Mouse (Mus musculus): ENCODE measurements around the gene Olfr17.
"Not testable (repeated sequence)": the region's sequence is repeated elsewhere in the genome, so short reads cannot be mapped to it uniquely, and the experiment has no call there.

Olfr17 gene

DNA sequence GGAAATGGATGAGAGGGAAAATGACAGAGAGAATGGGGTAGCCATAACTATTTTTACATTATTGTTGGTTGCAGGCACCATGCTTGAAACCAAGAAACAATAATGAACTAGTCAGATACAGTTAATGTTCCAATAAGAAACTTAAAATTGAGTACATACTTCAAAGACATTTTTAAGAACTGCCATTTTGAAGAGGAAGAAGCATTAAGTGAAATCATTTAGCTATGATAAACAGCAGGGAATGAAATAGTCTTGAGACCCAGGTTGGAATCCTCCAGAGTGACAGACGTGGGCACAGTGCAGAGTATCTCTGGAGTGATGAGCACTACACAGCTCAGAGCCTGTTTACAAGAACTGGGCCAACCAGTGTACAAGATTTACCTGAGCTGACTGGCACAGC lies at the start of gene Olfr17:
Gene Olfr17, plus strand, starts transcription at position 301 of the 400 bp plus-strand sequence.
- DNase-seq (ENCODE audit: low spot score in 2 of 2) = no peak

- no peak for DNase-seq (ENCODE audit: low spot score in 2 of 2)
These were observed 48.6 kb upstream of the Olfr17 start for GRCm38 (mm10) chr7:107044407-107044806.

DNA sequence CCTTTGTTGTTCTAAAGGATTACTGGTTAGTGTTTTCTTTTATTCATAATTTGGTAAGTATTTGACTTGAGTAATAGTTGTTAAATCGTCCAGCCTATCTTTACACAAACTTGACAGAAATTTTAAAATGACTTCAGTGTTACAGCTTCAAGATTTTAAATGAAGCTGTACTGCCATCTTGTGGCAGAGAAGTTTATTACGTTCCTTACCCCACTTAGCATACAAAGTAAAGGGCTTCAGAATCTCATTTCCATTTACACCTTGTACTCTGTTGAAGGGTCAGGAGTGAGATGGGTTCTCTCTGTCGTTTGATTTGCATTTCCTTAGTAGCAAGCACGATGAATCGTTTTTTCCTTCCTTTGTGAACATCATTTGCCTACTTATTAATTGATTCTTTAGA lies 47.2 kb upstream of the Olfr17 start:
- peak; percentile 11 to 33 for DNase-seq (ENCODE audit: low spot score in 2 of 2)

DNA sequence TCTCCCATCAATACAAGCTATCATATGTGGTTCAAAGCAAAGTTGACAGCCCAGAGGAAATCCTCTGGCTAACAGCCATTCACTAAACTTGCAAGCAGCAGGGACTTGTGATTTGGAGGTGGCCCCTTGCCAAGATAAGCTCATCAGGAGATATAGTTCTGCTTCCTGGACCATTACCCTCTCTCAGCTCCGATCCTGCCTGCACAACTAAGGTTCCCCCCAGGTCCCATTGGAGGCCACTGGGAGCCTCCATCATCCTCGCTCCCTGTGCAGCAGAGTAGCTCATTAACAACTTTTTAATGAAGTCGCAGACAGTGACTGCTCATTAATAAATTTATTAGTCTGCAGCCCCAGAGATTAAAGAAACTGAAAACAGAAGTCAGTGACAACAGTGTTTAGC lies 45.4 kb upstream of the Olfr17 start:
- DNase-seq (ENCODE audit: low spot score in 2 of 2) = no peak

DNA sequence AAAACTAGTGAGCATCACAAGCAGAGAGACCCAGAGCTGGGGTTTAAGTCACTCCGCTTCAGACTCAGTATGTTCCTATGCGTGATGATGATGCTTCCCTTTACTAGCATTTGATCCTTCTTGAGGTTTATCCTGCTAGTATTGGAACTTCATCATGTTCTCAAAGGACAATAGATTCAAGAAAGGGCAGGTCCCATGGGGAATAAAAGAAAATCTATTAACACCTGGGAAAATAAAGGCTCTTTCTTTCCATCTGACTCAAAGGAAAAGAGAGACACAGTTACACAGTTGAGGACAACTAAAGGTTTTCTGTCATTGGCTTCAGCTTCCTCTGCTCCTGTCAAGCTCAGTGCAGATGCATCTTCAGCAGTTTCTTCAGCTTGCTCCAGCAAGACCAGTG lies 22.3 kb upstream of the Olfr17 start, which contains the start of gene Olfr714:
Gene Olfr714, plus strand, starts transcription at position 301 of the 400 bp plus-strand sequence.
- no peak for DNase-seq (ENCODE audit: low spot score in 2 of 2)

GRCm38 (mm10) chr7:107110269-107110668 lies 17.2 kb downstream of the Olfr17 start, which contains the start of gene Olfr715b:
TSS of gene Olfr715b (minus strand) at chr7:107110369.
- not testable (repeated sequence) for DNase-seq (ENCODE audit: low spot score in 2 of 2)

GRCm38 (mm10) chr7:107130983-107131382 lies 38.0 kb downstream of the Olfr17 start, which contains the start of gene Olfr715:
TSS of gene Olfr715 (minus strand) at chr7:107131083.
- DNase-seq (ENCODE audit: low spot score in 2 of 2) = not testable (repeated sequence)

DNA sequence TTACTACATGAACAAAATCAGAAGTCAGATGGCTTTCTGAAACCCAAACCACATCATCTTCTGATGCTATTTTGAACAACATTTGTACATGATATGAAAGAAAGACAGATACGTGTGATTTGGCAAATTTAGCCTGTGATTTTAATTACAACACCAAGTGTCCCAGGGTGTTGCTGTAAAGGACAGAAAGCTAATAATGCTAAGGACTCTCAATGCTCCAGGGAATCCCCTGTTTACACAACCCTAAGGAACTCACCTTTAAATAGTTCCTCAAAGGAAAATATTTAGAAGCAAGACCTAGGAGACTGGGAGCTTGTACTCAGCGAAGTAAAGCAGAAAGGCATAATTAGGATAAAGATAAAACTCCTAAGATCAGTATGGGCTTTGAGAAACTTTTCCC lies 45.0 kb downstream of the Olfr17 start, which contains the start of gene Olfr716:
Gene Olfr716, plus strand, starts transcription at position 301 of the 400 bp plus-strand sequence.
- DNase-seq (ENCODE audit: low spot score in 2 of 2) = not testable (repeated sequence)

Measured in natural killer cell, adult 2 months (primary cell).